Mouse (Mus musculus) spleen, adult 2 months (tissue): ENCODE results near the gene Dexi. TPM values are rescaled to one million over a fixed set of nuclear protein-coding genes. Genes with fewer than 3 reads are reported as not detected.

ENCODE experiments used
- DNase-seq, 2 experiments: peaks; one replicate each; pipeline versions ENCODE4 v3.0.0 to v3.0.0-alpha.2; 2012 to 2021; ENCODE audit warnings: low spot score in 2 of 2, low read depth in 1 of 2
- H3K27ac ChIP-seq: fragments of 200-500 bp; 2 replicates; pipeline ENCODE4 v1.5.1; 2012; ENCODE audit warnings: low read length, inconsistent platforms; ENCODE audit not compliant: insufficient read depth
- H3K27me3 ChIP-seq: fragments of 200-500 bp; 2 replicates; pipeline ENCODE4 v1.6.1; 2012; ENCODE audit warnings: mild to moderate bottlenecking, moderate library complexity, low read length, inconsistent platforms; ENCODE audit not compliant: control insufficient read depth, insufficient read depth
- H3K36me3 ChIP-seq: fragments of 200-500 bp; 2 replicates; pipeline ENCODE4 v1.6.1; 2012; ENCODE audit warnings: mild to moderate bottlenecking, low read length, inconsistent platforms; ENCODE audit not compliant: control insufficient read depth, insufficient read depth
- H3K4me1 ChIP-seq: fragments of 200-500 bp; 2 replicates; pipeline ENCODE4 v1.6.1; 2011; ENCODE audit warnings: inconsistent platforms; ENCODE audit not compliant: control insufficient read depth, insufficient read depth, insufficient read length
- H3K4me3 ChIP-seq: fragments of 200-500 bp; 2 replicates; pipeline ENCODE4 v1.5.1; 2011; ENCODE audit warnings: mild to moderate bottlenecking, inconsistent platforms; ENCODE audit not compliant: insufficient read depth, insufficient read length; ENCODE audit errors: extremely low read depth
- CTCF ChIP-seq: fragments of 200-500 bp; IDR thresholded peaks from 2 replicates; pipeline ENCODE4 v1.5.1; 2011; ENCODE audit warnings: mild to moderate bottlenecking, inconsistent platforms; ENCODE audit not compliant: insufficient read depth, insufficient read length, insufficient replicate concordance; ENCODE audit errors: extremely low read depth
- POLR2A ChIP-seq: fragments of 200-500 bp; IDR thresholded peaks from 2 replicates; pipeline ENCODE4 v1.6.1; 2011; ENCODE audit warnings: low read depth, low read length, inconsistent platforms
- WGBS: fragments of 180-500 bp; shearing (Covaris S2); methylation state at CpG from one replicate; pipeline ENCODE4 v1.1.7; 2018; 5-methylcytosine and 5-hydroxymethylcytosine counted together
- polyA plus RNA-seq: library from polyadenylated mRNA; depleted of rRNA; stranded (reverse); fragments of >200 nt; gene quantifications from 2 replicates; pipeline ENCODE4 v1.2.3, GENCODE M21; 2012

Gene Dexi
- polyA plus RNA-seq, 1 experiment: 40.8 TPM

DNA sequence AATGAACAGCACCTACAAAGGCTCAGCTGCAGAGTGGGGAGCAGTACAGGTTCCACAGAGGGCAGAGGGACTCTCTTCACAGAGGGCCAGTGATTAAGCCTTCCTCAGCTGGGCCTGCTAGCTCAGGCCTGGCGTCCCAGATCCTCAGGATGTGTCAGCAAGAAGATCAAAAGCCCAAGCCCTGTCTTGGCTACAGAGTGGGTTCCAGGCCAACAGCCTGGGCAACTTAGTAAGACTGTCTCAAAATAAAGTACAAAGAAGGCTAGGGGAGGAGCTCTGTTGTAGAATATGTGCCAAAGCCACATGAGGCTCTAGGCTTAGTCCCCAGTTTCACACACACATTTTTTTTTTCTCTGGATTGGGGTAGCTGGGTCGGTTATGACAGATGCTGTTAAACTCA is 32.1 kb upstream of the Dexi start:
- Histone ChIP-seq H3K27me3 (no peaks in the 10 kb centered on the region), H3K27ac (no peak overlapping the region), H3K36me3 (peaks cover 14% of the 10 kb centered on the region), H3K4me3 (no peak overlapping the region), H3K4me1 (no peaks in the 10 kb centered on the region)
- WGBS: 64% methylated on average over 2 of the region's 2 CpGs
- no peak for DNase-seq
- TF ChIP-seq CTCF: no peak
- no peak for TF ChIP-seq POLR2A

DNA sequence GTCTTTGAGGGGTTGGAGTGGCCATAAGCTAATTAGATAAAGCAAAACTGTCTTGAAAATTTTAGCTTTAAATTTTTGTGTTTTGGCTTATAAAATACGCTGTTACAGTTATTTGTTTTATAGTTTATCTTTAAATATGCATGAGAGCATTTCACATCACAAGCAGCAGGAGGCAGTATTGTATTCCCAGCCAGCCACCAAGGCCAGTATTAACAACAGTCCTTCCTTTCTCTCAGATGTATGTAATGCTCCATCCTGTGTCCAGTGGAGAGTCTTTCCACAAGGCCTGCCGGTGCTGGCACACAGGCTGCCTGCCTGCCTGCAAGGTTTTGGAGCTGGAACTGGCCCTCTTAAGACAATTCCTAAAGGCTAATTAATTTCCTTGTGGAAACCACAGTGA is 29.0 kb upstream of the Dexi start:
- H3K27ac ChIP-seq: no peak overlapping the region
- no peak for DNase-seq
- 75% methylated on average over 2 of the region's 2 CpGs for WGBS
- TF ChIP-seq POLR2A (no peak), CTCF (no peak)
- peaks cover 13% of the 10 kb centered on the region for H3K36me3 ChIP-seq
- H3K4me1 ChIP-seq: no peaks in the 10 kb centered on the region
- no peak overlapping the region for H3K4me3 ChIP-seq
- no peaks in the 10 kb centered on the region for H3K27me3 ChIP-seq

DNA sequence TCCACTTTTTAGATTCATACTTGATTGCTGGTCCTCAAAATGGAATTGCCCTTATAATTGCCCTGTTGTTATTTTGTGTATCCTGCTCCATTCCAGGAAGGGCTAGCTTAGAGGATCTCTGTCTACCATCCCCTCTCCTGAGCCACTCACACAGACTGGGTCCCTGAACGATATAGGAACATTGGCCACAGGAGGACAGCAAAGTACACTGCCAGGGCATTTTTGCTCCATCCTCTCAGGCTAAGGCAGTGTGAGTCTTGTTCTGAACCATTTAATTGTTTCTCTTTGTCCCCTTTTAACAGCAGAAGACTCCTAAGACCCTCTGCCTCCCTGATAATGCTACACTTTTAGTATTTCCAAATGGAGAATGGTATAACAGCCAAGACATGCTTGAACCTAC is 27.9 kb upstream of the Dexi start:
- TF ChIP-seq CTCF: no peak
- no peak for TF ChIP-seq POLR2A
- peak in 1 of 2 experiments; percentile 53 for DNase-seq

DNA sequence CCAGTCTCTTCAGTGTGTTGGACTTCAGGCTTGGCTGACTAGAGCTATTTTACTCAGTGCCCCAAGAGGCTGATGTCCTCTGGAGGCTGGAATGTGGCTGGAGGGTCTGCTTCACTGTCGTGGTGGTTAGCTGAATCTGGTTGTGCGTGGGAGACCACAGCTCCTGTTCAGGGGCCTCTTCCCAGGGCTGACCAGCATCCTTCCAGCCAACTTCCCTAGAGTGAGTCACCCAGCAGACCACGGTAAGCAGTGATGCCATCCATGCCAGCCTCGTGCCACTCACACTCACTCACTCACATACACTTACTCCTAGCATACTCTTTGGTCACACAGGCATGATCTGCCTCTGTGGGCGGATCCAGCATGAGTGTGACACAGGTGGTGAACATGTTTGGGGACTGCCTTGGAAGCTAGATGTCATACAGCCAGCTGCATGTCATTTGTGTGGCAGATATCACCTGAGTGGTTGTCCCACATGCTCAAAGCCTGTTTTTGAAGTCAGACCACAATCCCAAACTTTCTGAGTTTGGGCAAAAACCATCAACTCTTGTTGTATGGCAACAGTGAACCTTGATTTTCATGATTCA is 27.0 kb upstream of the Dexi start:
- peaks cover 13% of the 10 kb centered on the region for H3K36me3 ChIP-seq
- no peaks in the 10 kb centered on the region for H3K27me3 ChIP-seq
- DNase-seq: no peak
- H3K4me1 ChIP-seq: no peaks in the 10 kb centered on the region
- WGBS: 57% methylated on average over 5 of the region's 5 CpGs
- TF ChIP-seq CTCF (no peak), POLR2A (no peak)
- H3K4me3 ChIP-seq: no peak overlapping the region
- no peak overlapping the region for H3K27ac ChIP-seq

More for the DNA sequence above, 27.9 kb upstream of the Dexi start:
- H3K36me3 ChIP-seq: peaks cover 13% of the 10 kb centered on the region
- no peaks in the 10 kb centered on the region for H3K4me1 ChIP-seq
- H3K27me3 ChIP-seq: no peaks in the 10 kb centered on the region
- H3K27ac ChIP-seq: no peak overlapping the region
- WGBS: 84% methylated on average over 1 of the region's 1 CpGs
- H3K4me3 ChIP-seq: no peak overlapping the region

DNA sequence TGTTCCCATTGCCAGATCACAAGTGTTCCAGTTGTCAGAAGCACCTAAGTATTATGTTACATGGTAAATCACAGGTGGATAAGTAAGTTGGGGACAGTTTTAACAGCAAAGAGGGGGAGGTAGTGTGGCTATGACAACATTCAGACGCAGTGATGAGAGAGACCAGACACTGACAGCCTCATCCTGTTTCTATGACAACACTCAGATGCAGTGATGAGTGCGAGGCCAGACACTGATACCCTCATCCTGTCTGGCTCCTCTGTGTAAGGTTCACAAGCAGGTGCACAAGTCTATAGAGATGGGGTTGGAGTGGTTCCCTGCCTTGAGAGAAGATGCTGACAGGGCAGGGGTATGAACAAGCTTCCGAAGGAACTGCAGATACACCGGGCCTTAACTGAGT is 24.3 kb upstream of the Dexi start:
- no peak overlapping the region for H3K27ac ChIP-seq
- no peaks in the 10 kb centered on the region for H3K27me3 ChIP-seq
- WGBS: 90% methylated on average over 4 of the region's 4 CpGs
- H3K36me3 ChIP-seq: peaks cover 13% of the 10 kb centered on the region
- no peak overlapping the region for H3K4me3 ChIP-seq
- no peak for DNase-seq
- TF ChIP-seq POLR2A: no peak
- TF ChIP-seq CTCF: no peak
- no peaks in the 10 kb centered on the region for H3K4me1 ChIP-seq

DNA sequence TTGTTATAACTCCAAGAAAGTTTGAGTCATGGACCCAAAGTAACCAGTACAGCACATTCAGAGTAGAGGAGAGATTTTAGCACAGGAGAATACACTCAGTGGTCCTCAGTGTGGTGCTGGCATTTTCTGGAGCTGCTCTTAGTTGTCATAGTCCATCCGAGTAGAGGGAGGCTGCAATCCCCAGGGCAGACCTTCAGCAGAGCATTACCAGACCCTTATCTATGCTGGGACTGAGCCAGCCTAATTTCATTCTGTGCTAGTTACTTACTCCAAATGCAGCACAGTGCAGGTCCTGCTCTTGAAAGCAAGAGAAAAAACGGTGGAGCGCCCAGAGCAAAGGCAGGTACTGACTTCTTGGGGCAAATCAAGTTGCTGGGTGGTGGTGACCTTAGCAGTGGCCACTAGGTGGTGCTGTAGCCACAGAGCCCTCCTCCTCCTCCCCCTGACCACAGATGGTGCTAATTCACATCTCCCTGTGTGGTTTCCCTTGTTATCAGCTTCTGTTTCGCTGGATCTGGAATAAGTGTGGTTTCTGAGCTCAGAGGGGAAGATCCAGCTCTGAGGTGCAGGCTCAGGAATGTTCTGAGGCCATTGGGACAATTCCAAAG is 22.5 kb upstream of the Dexi start:
- 46% methylated on average over 4 of the region's 4 CpGs for WGBS
- H3K36me3 ChIP-seq: peaks cover 12% of the 10 kb centered on the region
- TF ChIP-seq POLR2A: no peak
- peak; percentile 88; the same call in 1 of the 2 replicates for TF ChIP-seq CTCF
- no peak overlapping the region for H3K4me3 ChIP-seq
- DNase-seq: peak; percentile 25 to 59
- no peaks in the 10 kb centered on the region for H3K27me3 ChIP-seq
- H3K27ac ChIP-seq: no peak overlapping the region
- H3K4me1 ChIP-seq: no peaks in the 10 kb centered on the region

DNA sequence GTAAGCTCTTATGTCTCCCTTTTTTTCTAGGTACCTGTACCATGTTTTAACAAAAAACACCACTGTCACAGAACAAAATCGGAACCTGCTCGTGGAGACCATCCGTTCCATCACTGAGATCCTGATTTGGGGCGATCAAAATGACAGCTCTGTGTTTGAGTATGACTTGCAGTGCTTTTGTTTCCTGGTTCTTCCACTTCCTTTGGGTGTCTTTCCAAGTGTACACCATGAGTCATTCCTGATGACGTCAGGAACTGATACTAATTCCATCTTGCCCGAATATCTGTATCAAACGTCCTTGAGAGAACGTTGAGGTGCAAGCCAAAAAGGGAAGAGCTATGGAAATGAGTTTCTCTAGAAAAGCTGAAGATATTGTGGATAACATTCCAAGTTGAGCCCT is 17.1 kb upstream of the Dexi start:
- Histone ChIP-seq H3K27me3 (no peaks in the 10 kb centered on the region), H3K4me3 (no peak overlapping the region), H3K27ac (no peak overlapping the region), H3K36me3 (peaks cover 8% of the 10 kb centered on the region), H3K4me1 (no peaks in the 10 kb centered on the region)
- WGBS: 94% methylated on average over 8 of the region's 8 CpGs
- no peak for DNase-seq
- TF ChIP-seq POLR2A: no peak
- TF ChIP-seq CTCF: no peak
